Mouse (Mus musculus) erythroblast, embryonic 14.5 days (primary cell): Measurements from ENCODE around the gene Kcnj10.

Experiments used
- GATA1 ChIP-seq: IDR thresholded peaks from 2 replicates; pipeline ENCODE4 v1.6.1; 2012; ENCODE audit warnings: low read length, inconsistent platforms, mixed read lengths
- TAL1 ChIP-seq: IDR thresholded peaks from 3 replicates; pipeline ENCODE4 v1.6.1; 2012; ENCODE audit warnings: low read length, inconsistent platforms, mixed read lengths

DNA sequence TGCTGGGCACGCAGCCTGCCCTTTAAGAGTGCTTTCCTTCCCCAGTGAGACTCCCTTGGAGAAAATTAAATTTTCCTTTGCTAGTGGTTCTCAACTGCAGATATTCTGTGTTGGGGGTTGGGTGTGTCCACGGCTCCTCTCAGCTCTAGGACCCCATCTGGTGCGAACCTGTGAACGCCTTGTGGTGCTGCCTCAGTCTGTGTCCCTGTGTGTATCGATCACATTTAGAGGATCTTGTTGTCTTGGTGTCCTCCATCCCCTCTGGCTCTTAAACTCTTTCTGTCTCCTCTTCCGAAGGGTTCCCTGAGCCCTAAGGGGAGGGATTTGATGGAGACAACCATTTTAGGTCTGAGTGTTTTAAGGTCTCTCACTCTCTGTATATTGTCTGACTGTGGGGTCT lies 79.2 kb downstream of the Kcnj10 start:
- TF ChIP-seq TAL1 (no peak), GATA1 (no peak)
